Mouse (Mus musculus) neural tube, embryonic 13.5 days (tissue): ENCODE data around the gene Gna11. TPM values are rescaled to one million over a fixed set of nuclear protein-coding genes. Genes with fewer than 3 reads are reported as not detected.

Experiments
- ATAC-seq: fragments of 200-750 bp; cut with Nextera tagmentation; 2 replicates; pipeline ENCODE4 v1.8.0; 2017; ENCODE audit warnings: low read depth, mild to moderate bottlenecking, moderate TSS enrichment, moderate library complexity
- H3K27ac ChIP-seq: fragments of 300-500 bp; sonication (generic); replicated peaks from 2 replicates; pipeline ENCODE4 v1.5.1; 2015; ENCODE audit warnings: moderate library complexity, mild to moderate bottlenecking, inconsistent platforms
- H3K27me3 ChIP-seq: fragments of 300-500 bp; sonication (generic); 2 replicates; pipeline ENCODE4 v1.6.1; 2015; ENCODE audit warnings: mild to moderate bottlenecking, inconsistent platforms
- H3K36me3 ChIP-seq: fragments of 300-500 bp; sonication (generic); 2 replicates; pipeline ENCODE4 v1.6.1; 2015; ENCODE audit warnings: mild to moderate bottlenecking, inconsistent platforms
- H3K4me1 ChIP-seq: fragments of 300-500 bp; sonication (generic); replicated peaks from 2 replicates; pipeline ENCODE4 v1.6.1; 2015; ENCODE audit warnings: inconsistent platforms
- H3K4me2 ChIP-seq: fragments of 300-500 bp; sonication (generic); 2 replicates; pipeline ENCODE4 v1.6.1; 2015; ENCODE audit warnings: inconsistent platforms, mild to moderate bottlenecking, moderate library complexity
- H3K4me3 ChIP-seq: fragments of 300-500 bp; sonication (generic); 2 replicates; pipeline ENCODE4 v1.5.1; 2015; ENCODE audit warnings: mild to moderate bottlenecking, inconsistent platforms
- H3K9ac ChIP-seq: fragments of 300-500 bp; sonication (generic); 2 replicates; pipeline ENCODE4 v1.6.1; 2015; ENCODE audit warnings: moderate library complexity, mild to moderate bottlenecking, inconsistent platforms
- H3K9me3 ChIP-seq: fragments of 300-500 bp; sonication (generic); 2 replicates; pipeline ENCODE4 v1.6.1; 2016; ENCODE audit warnings: inconsistent platforms
- WGBS: fragments of 180-500 bp; shearing (Covaris S2); methylation state at CpG from one replicate; pipeline ENCODE4 v1.1.7; 2015; 5-methylcytosine and 5-hydroxymethylcytosine counted together
- polyA plus RNA-seq: library from polyadenylated mRNA; unstranded; fragments of >200 nt; fragmentation: Nextera tagmentation; extraction: Ambion mirVana; gene quantifications from 2 replicates; pipeline ENCODE4 v1.2.1, GENCODE M21; 2015

Gna11 gene
- polyA plus RNA-seq, 1 experiment from 2014 or later = 81.6 TPM

DNA sequence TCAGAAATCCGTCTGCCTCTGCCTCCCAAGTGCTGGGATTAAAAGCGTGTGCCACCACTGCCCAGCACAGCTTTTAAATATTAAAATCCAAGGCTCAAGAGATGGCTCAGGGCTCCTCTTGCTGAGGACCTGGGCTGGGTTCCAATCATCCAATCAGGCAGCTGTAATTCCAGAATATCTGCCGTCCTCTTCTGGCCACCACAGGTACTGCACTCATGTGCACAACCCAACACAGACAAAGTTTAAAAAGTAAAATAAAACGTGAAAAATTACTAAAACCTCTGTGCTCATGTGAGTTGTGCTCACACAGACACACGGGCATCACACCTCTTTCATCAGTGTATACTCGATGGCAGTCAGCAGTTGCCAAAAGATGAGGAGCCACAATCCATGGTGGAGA lies 8.3 kb downstream of the Gna11 start:
- H3K36me3 ChIP-seq = peaks cover 31% of the 10 kb centered on the region
- no peak overlapping the region for H3K4me2 ChIP-seq
- 81% methylated on average over 6 of the region's 6 CpGs for WGBS
- H3K4me1 ChIP-seq = peaks cover 18% of the 10 kb centered on the region
- ATAC-seq = no peak
- no peaks in the 10 kb centered on the region for H3K9me3 ChIP-seq
- no peak overlapping the region for H3K9ac ChIP-seq
- H3K4me3 ChIP-seq = no peak overlapping the region
- no peak overlapping the region for H3K27ac ChIP-seq
- H3K27me3 ChIP-seq = no peaks in the 10 kb centered on the region

DNA sequence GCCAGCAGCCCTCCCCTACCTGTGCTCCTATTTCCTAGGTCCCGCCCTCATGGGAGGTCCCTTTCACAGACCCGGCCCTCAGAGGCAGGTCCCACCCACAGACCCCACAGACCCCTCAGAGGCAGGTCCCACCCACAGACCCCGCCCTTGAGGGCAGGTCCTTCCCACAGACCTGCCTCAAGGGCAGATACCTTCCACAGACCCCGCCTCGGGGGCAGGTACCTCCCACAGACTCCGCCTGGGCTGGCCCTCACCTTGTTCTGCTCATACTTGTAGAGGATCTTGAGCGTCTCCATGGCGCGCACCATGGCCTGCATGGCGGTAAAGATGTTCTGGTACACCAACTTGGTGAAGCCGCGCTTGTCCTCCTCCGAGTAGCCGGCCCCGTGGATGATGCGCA lies 10.2 kb downstream of the Gna11 start:
- Histone ChIP-seq H3K36me3 (peaks cover 50% of the 10 kb centered on the region), H3K4me2 (no peak overlapping the region)
- WGBS = 65% methylated on average over 16 of the region's 16 CpGs

DNA sequence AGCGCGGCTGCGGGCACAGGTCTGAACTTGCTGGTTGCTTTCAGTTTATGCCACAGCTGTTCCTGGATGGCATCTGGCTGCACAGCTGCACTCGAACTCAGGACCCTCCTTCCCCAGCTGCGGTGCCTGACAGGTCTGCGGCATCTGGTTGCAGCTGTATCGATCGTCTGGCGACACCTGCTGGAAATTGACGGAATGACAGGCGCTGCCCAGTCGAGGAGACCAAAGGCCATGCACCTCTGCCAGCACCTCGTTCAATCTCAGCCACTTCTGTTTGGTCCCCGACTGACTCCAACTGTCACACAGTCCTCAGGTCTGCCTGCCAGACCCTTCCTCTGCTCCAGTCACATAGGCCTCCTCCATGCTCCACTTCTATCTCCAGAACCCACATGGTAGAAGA lies 18.2 kb downstream of the Gna11 start:
- Histone ChIP-seq H3K4me2 (no peak overlapping the region), H3K27me3 (peaks cover 19% of the 10 kb centered on the region), H3K36me3 (peaks cover 32% of the 10 kb centered on the region), H3K4me1 (no peaks in the 10 kb centered on the region), H3K4me3 (no peak overlapping the region), H3K9ac (no peak overlapping the region), H3K27ac (no peak overlapping the region), H3K9me3 (no peaks in the 10 kb centered on the region)
- 12% methylated on average over 14 of the region's 14 CpGs for WGBS
- ATAC-seq = no peak

More for the DNA sequence above, 10.2 kb downstream of the Gna11 start:
- Histone ChIP-seq H3K9me3 (no peaks in the 10 kb centered on the region), H3K27me3 (no peaks in the 10 kb centered on the region), H3K9ac (no peak overlapping the region), H3K4me3 (no peak overlapping the region), H3K4me1 (peaks cover 8% of the 10 kb centered on the region; the same call in 1 of the 2 replicates), H3K27ac (no peak overlapping the region)
- no peak for ATAC-seq

DNA sequence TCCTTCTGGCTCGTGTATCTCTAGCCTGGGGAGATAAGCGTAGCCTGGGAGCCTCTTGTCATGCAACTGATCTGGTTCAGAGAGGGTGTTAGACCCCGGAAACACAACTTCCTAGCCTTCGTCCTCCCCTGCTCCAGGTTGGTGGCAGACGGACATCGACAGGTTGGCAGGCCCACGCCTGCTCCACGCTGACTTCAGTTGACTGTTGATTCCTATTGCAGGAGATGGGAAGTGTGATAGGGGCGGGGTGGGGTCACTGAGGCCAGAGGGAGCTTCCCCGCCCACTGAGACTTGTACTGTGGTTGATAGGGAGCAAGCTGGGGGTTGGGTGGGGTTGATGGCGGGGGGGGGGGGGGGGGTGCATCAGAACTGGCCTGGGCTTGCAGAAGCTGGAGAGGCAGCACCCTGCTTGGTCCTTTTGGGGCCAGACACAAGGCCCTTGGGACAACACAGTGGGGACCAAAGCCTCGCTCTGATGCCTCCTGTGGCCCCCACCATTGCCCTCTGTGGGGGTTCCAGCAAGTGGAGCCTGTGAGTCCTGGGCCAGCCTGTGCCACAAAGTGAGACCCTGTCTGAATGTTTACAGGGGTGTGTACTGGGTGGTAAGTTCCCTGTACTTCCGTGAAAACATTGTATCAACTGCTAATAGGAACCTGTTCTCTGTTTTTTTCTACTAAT lies 19.8 kb downstream of the Gna11 start:
- Histone ChIP-seq H3K4me2 (no peak overlapping the region), H3K4me1 (no peaks in the 10 kb centered on the region), H3K9me3 (no peaks in the 10 kb centered on the region), H3K27me3 (peaks cover 19% of the 10 kb centered on the region), H3K9ac (no peak overlapping the region), H3K27ac (no peak overlapping the region), H3K4me3 (no peak overlapping the region), H3K36me3 (peaks cover 15% of the 10 kb centered on the region)
- ATAC-seq = no peak
- 67% methylated on average over 12 of the region's 13 CpGs for WGBS

DNA sequence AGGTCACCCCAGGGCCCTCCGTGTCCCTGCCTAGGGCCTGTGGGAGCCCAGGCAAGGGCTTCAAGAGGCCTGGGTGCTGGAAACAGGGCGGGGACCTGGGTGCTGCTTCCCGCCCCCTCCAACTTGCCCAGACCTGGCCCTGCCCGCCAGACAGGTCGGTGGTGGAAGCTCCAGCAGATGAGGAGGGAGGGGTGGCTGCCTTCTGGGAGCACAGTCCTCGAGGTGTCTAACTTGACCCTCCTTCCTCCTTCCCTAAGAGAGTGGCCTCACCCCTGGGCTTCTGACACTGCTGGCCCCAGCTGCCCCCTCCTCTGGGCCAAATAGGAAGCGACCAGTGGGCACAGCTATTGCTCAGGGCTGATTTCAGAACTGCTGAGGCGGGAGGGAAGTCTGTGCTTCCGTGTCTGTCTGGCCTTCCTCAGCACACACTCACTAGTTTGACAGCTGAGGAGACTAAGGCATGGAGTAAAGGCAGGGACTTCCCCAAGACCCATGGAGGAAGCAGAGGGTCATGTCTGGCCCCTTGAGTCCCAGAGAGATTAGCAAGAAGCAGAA lies 20.9 kb downstream of the Gna11 start, which contains the start of gene Gna15:
Gna15 (minus strand) TSS at position 175 of the 555 bp plus-strand sequence.
- no peaks in the 10 kb centered on the region for H3K4me1 ChIP-seq
- H3K4me2 ChIP-seq = no peak within 1 kb of the TSS
- H3K4me3 ChIP-seq = no peak within 1 kb of the TSS
- ATAC-seq = no peak
- H3K36me3 ChIP-seq = peaks cover 5% of the 10 kb centered on the region
- no peaks in the 10 kb centered on the region for H3K9me3 ChIP-seq
- peaks cover 19% of the 10 kb centered on the region for H3K27me3 ChIP-seq
- 36% methylated on average over 9 of the region's 9 CpGs for WGBS
- no peak within 1 kb of the TSS for H3K9ac ChIP-seq
- H3K27ac ChIP-seq = no peak within 1 kb of the TSS

DNA sequence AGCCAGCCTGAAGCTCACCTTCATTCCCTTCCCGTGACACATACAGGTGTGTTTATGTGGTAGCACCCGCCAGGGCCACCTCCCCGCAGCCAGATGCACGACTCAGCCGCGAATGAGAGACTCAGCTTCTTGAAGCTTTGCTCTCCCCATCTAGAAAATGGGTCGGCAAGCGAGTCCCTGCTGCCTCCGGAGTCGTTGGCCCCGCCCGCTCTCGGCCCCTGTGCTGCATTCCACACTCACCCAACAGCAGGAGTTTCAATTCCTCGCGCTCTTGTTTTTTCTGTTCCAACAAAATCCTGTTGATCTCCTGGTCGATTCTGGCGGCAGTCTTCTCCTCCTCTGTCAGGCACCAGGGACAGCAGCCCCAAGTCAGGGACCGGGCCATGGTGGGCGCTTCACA lies 21.4 kb downstream of the Gna11 start:
- H3K9me3 ChIP-seq = no peaks in the 10 kb centered on the region
- 21% methylated on average over 19 of the region's 19 CpGs for WGBS
- H3K4me3 ChIP-seq = no peak overlapping the region
- peaks cover 19% of the 10 kb centered on the region for H3K27me3 ChIP-seq
- no peak for ATAC-seq
- no peaks in the 10 kb centered on the region for H3K36me3 ChIP-seq
- H3K9ac ChIP-seq = no peak overlapping the region
- H3K27ac ChIP-seq = no peak overlapping the region
- H3K4me2 ChIP-seq = no peak overlapping the region
- no peaks in the 10 kb centered on the region for H3K4me1 ChIP-seq

DNA sequence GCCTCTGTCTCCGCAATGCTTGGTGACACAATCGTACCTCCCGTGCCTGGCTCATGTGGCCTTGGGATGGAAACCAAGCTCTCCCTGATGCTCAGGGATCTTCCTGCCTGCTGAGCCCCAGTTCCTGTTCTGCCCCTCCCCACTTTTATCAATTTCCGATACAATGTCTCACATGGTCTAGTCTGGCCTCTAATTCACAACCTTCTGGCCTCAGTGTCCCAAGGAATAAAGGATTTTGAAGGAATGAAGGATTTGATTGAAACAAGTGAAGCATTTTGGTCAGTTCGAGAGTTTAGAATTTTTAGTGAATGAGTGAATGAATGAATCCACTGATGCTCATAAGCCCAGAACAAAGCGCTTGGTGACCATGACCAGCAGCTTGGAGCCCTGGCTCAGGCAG lies 21.8 kb downstream of the Gna11 start:
- peaks cover 19% of the 10 kb centered on the region for H3K27me3 ChIP-seq

DNA sequence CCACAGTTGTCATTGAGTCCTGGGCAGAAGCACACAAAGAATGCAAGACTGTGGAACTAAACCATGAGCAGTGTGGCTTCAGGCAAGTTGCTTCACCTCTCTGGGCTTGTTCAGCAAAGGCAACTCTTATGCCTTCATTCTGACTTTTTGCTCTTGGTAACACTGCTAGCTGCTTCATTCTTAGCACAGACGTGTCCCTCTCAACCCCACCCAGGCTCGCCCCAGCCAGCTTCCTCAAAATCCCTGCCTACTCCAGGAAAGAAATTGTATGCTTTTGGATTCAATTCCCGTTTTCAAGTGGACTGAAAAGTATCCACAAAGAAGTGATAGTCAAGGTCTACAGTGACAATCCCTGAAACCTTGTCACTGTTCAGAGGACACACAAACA lies 25.0 kb downstream of the Gna11 start:
- H3K4me2 ChIP-seq = no peak overlapping the region
- no peaks in the 10 kb centered on the region for H3K4me1 ChIP-seq
- 78% methylated on average over 3 of the region's 3 CpGs for WGBS
- no peaks in the 10 kb centered on the region for H3K9me3 ChIP-seq
- no peak overlapping the region for H3K9ac ChIP-seq
- H3K36me3 ChIP-seq = no peaks in the 10 kb centered on the region
- H3K4me3 ChIP-seq = no peak overlapping the region
- ATAC-seq = no peak
- H3K27ac ChIP-seq = no peak overlapping the region
- peaks cover 19% of the 10 kb centered on the region for H3K27me3 ChIP-seq

More for the DNA sequence above, 21.8 kb downstream of the Gna11 start:
- H3K9me3 ChIP-seq = no peaks in the 10 kb centered on the region
- no peak overlapping the region for H3K27ac ChIP-seq
- no peak for ATAC-seq
- H3K4me3 ChIP-seq = no peak overlapping the region
- no peak overlapping the region for H3K4me2 ChIP-seq
- no peaks in the 10 kb centered on the region for H3K36me3 ChIP-seq
- no peaks in the 10 kb centered on the region for H3K4me1 ChIP-seq
- 86% methylated on average over 6 of the region's 6 CpGs for WGBS
- H3K9ac ChIP-seq = no peak overlapping the region

DNA sequence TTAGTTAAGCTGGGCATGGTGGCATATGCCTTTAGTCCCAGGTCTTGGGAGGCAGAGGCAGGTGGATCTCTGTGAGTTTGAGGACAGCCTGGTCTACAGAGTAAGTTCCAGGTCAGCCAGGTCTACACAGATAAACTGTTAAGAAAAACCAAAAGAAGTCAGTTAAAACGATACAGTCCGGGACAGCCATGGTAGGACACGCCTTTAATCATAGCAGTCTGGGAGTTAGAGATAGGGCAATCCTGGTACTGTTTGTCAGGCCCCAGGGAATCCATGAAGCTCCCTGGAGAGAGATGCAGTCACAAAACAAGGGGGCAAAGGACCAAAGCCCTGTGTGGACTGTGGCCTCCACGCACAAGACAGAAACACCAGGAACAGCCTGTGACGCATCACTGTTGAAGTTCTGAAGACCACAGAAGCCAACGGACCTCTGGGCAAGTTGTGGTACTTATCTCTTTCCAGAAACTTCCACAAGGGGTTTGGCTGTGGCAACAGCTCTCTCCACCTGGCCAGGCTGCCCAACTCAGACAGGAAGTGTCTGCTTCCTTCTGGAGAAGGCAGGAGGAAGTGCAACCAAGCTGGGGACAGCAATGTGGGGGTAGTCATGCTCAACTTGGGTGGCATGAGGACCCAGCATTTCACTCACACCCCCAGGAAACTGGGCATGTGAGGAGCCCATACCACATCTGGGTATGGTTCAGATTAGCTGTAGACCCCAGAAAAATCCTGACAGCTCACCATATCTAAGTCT lies 25.6 kb downstream of the Gna11 start:
- H3K4me1 ChIP-seq = no peaks in the 10 kb centered on the region
- no peak overlapping the region for H3K4me3 ChIP-seq
- H3K27ac ChIP-seq = no peak overlapping the region
- no peaks in the 10 kb centered on the region for H3K9me3 ChIP-seq
- no peak overlapping the region for H3K4me2 ChIP-seq
- WGBS = 90% methylated on average over 6 of the region's 6 CpGs
- no peak for ATAC-seq
- no peak overlapping the region for H3K9ac ChIP-seq
- H3K36me3 ChIP-seq = no peaks in the 10 kb centered on the region
- peaks cover 15% of the 10 kb centered on the region for H3K27me3 ChIP-seq

DNA sequence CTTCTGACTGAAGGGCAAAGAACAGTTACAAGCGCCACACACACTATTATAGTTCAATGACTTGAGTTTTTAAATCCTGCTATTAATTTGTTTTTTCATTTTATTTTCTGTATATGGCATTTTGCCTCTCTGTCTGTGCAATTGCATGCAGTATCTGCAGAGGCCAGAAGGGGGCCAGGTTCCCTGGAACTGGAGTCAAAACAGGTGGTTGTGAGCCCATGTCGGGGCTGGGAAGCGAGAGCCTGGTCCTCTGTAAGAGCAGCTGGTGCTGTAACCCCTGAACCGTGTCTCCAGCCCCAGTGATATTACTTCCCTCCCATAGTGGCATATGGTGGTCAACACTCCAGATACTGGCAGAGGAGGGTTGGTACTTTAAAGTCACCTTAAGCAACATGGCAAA lies 26.4 kb downstream of the Gna11 start:
- peaks cover 8% of the 10 kb centered on the region for H3K27me3 ChIP-seq
- H3K9me3 ChIP-seq = no peaks in the 10 kb centered on the region
- no peaks in the 10 kb centered on the region for H3K36me3 ChIP-seq
- no peak overlapping the region for H3K4me3 ChIP-seq
- no peak for ATAC-seq
- H3K9ac ChIP-seq = no peak overlapping the region
- H3K4me1 ChIP-seq = no peaks in the 10 kb centered on the region
- no peak overlapping the region for H3K4me2 ChIP-seq
- 14% methylated on average over 4 of the region's 4 CpGs for WGBS
- H3K27ac ChIP-seq = no peak overlapping the region

DNA sequence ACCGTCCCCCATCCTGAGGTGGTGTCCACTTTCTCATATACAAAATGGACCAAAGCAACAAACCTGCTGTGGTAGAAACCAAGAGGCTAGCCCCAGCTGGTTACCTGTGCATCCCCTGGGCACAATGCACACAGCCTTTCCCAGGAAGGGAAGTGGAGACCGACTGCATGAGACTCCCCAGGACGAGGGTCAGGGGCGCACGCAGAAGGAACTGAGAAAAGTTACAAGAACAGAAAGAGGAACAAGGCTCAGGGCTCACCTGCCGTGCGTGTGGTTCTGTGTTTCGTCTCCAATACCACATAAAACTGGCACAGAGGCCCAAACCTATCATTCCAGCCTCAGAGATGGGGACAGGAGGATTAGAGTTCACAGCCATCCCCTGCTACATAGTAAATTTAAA lies 27.8 kb downstream of the Gna11 start:
- Histone ChIP-seq H3K9me3 (no peaks in the 10 kb centered on the region), H3K36me3 (no peaks in the 10 kb centered on the region), H3K4me3 (no peak overlapping the region), H3K27me3 (peaks cover 13% of the 10 kb centered on the region), H3K4me1 (no peaks in the 10 kb centered on the region), H3K27ac (no peak overlapping the region), H3K4me2 (no peak overlapping the region), H3K9ac (no peak overlapping the region)
- no peak for ATAC-seq
- WGBS = 79% methylated on average over 8 of the region's 8 CpGs

DNA sequence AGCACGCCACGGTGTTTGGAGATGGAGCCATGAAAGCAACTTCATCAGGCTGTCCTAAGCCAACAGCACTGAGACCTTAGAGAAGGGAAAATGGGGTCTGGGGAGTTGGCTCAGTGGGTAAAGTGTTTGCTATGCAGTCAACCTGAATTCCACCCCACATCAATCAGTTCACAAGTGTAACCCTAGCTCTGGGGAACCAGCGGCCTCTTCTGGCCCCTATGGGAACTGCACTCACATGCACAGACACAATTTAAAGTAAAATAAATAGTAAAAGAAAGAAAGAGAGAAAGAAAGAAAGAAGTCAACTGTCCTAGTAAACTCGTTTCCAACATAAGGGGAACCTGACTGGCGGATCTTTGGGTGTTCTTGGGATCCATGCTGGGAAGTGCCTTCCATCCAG lies 31.2 kb downstream of the Gna11 start:
- Histone ChIP-seq H3K4me2 (no peak overlapping the region), H3K9ac (no peak overlapping the region), H3K27ac (no peak overlapping the region), H3K4me3 (no peak overlapping the region), H3K36me3 (no peaks in the 10 kb centered on the region), H3K4me1 (no peaks in the 10 kb centered on the region), H3K27me3 (peaks cover 25% of the 10 kb centered on the region), H3K9me3 (no peaks in the 10 kb centered on the region)
- WGBS = 87% methylated on average over 5 of the region's 5 CpGs
- no peak for ATAC-seq
